11 mouse cellular contexts compared by ENCODE assay signal in the genomic region with DNA sequence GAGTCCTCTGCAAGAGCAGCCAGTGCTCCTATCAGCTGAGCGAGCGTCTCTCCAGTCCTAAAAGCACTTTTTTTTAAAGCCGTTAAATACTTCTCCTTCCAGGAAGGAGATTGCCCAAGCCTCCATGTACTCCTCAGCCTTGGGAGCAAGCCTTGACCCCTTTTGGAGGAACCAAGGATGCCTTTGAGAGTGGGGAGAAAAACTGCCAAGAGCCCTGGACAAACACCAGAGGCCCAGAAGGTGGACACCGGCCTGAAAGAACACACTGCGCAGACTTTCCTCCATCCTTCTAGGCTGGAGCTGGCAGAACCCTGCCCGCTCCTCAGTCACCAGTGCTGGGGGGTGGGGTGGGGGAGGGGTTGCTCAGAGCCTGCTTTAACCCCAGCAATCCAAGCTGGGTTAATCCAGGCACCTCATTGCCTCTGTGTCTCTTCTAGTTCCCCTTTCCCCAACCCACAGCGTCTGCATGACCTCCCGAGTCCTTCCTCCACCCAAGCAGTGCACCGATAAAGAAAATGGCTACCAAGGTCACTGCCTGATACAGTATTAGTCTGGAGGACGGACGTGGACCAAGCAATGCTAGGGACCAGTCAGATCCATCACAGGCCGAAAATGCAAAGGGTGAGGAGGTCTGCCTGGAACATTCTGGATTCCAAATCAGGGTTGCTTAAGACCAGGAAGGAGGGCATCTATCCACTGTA. TPM values are rescaled to one million over a fixed set of nuclear protein-coding genes. Genes with fewer than 3 reads are reported as not detected.
DNase-seq lines count a peak whose midpoint lies in the region; ATAC-seq and TF ChIP-seq lines count a peak whose summit lies in the region.
"Had no signal": no experiment of that assay in that cellular context is flagged by ENCODE, and none has a peak within 500 bp of the region (broad histone marks: within the 10 kb centered on the region; RNA-seq: fewer than 3 reads in every experiment).

No protein-coding gene starts in this region.

- no peak overlapping the region; the same call in 1 of the 2 replicates for H3K27ac ChIP-seq in liver, embryonic 16.5 days (ENCODE audit: low read length)
- no peak overlapping the region for H3K27ac ChIP-seq in liver, embryonic 11.5 days (ENCODE audit: low read depth, low read length)
- peak overlapping the region; percentile 59 for H3K27ac ChIP-seq in heart, embryonic 13.5 days (replicated peaks)
- no peak overlapping the region for H3K27ac ChIP-seq in midbrain, postnatal 0 days (ENCODE audit: low read depth, low read length)
- no peak overlapping the region for H3K27ac ChIP-seq in hindbrain, embryonic 12.5 days
- H3K27ac ChIP-seq: midbrain, embryonic 12.5 days had no signal

- 0 out of 2 replicates have a peak, but pooled peaks have one; percentile 12 for ATAC-seq in liver, embryonic 16.5 days (ENCODE audit: low read depth)
- ATAC-seq in liver, embryonic 11.5 days (replicated peaks; ENCODE audit: low FRiP score) = no peak
- no peak for ATAC-seq in heart, embryonic 13.5 days (ENCODE audit: extremely low read depth, insufficient number of reproducible peaks, low FRiP score, low TSS enrichment)
- peak; percentile 95 for ATAC-seq in megakaryocyte, adult 5-6 weeks (ENCODE audit: poor library complexity, severe bottlenecking)
- no peak for ATAC-seq in midbrain, postnatal 0 days (ENCODE audit: low FRiP score)
- no peak for ATAC-seq in hindbrain, embryonic 12.5 days (ENCODE audit: low FRiP score)

- TF ChIP-seq CTCF in midbrain, postnatal 0 days (IDR thresholded peaks at IDR 0.05) = no peak

- H3K4me3 ChIP-seq in liver, embryonic 16.5 days (ENCODE audit: low read depth, low read length) = no peak overlapping the region
- no peak overlapping the region for H3K4me3 ChIP-seq in liver, embryonic 11.5 days (ENCODE audit: low read depth, low read length)
- H3K4me3 ChIP-seq in heart, embryonic 13.5 days = no peak overlapping the region
- H3K4me3 ChIP-seq in midbrain, postnatal 0 days (ENCODE audit: low read depth, low read length) = no peak overlapping the region
- H3K4me3 ChIP-seq in hindbrain, embryonic 12.5 days = no peak overlapping the region
- H3K4me3 ChIP-seq: erythroblast, embryonic 14.5 days; midbrain, embryonic 12.5 days had no signal

- no peaks in the 10 kb centered on the region for H3K9me3 ChIP-seq in liver, embryonic 16.5 days (replicated peaks; ENCODE audit: control insufficient read depth, low read length)
- no peaks in the 10 kb centered on the region for H3K9me3 ChIP-seq in liver, embryonic 11.5 days (ENCODE audit: control insufficient read depth, low read length)
- no peaks in the 10 kb centered on the region for H3K9me3 ChIP-seq in heart, embryonic 13.5 days
- no peaks in the 10 kb centered on the region for H3K9me3 ChIP-seq in midbrain, postnatal 0 days (ENCODE audit: low read length)
- no peaks in the 10 kb centered on the region for H3K9me3 ChIP-seq in hindbrain, embryonic 12.5 days (replicated peaks)
- H3K9me3 ChIP-seq: midbrain, embryonic 12.5 days had no signal

- WGBS in liver, embryonic 16.5 days (ENCODE audit: insufficient replicate concordance) = 41% methylated on average over 12 of the region's 12 CpGs
- 61% methylated on average over 12 of the region's 12 CpGs for WGBS in liver, embryonic 11.5 days
- 71% methylated on average over 12 of the region's 12 CpGs for WGBS in heart, embryonic 13.5 days
- WGBS in midbrain, postnatal 0 days = 88% methylated on average over 12 of the region's 12 CpGs
- 92% methylated on average over 12 of the region's 12 CpGs for WGBS in hindbrain, embryonic 12.5 days

- H3K36me3 ChIP-seq in liver, embryonic 16.5 days (ENCODE audit: control insufficient read depth, insufficient read depth) = no peaks in the 10 kb centered on the region
- peaks cover 11% of the 10 kb centered on the region; the same call in 1 of the 2 replicates for H3K36me3 ChIP-seq in liver, embryonic 11.5 days (ENCODE audit: control insufficient read depth, insufficient read depth, low read length)
- H3K36me3 ChIP-seq in heart, embryonic 13.5 days = peaks cover 72% of the 10 kb centered on the region
- H3K36me3 ChIP-seq in midbrain, postnatal 0 days (ENCODE audit: insufficient read depth, low read length) = peaks cover 23% of the 10 kb centered on the region
- peaks cover 30% of the 10 kb centered on the region for H3K36me3 ChIP-seq in hindbrain, embryonic 12.5 days

- no peak overlapping the region for H3K9ac ChIP-seq in liver, embryonic 16.5 days (ENCODE audit: low read depth, low read length)
- no peak overlapping the region for H3K9ac ChIP-seq in liver, embryonic 11.5 days (ENCODE audit: low read depth, low read length)
- H3K9ac ChIP-seq in heart, embryonic 13.5 days = 0 out of 2 replicates have a peak overlapping the region, but pooled peaks have one; percentile 14
- no peak overlapping the region for H3K9ac ChIP-seq in midbrain, postnatal 0 days (replicated peaks; ENCODE audit: low read length, poor library complexity, severe bottlenecking)
- no peak overlapping the region for H3K9ac ChIP-seq in hindbrain, embryonic 12.5 days
- H3K9ac ChIP-seq: midbrain, embryonic 12.5 days had no signal

- no peak overlapping the region for H3K4me2 ChIP-seq in liver, embryonic 16.5 days (ENCODE audit: low read depth, low read length)
- no peak overlapping the region for H3K4me2 ChIP-seq in liver, embryonic 11.5 days
- H3K4me2 ChIP-seq in heart, embryonic 13.5 days = no peak overlapping the region
- no peak overlapping the region for H3K4me2 ChIP-seq in midbrain, postnatal 0 days (ENCODE audit: low read depth, low read length, poor library complexity, severe bottlenecking)
- H3K4me2 ChIP-seq in hindbrain, embryonic 12.5 days (replicated peaks) = no peak overlapping the region
- H3K4me2 ChIP-seq: midbrain, embryonic 12.5 days had no signal

- peaks cover 11% of the 10 kb centered on the region; the same call in 1 of the 2 replicates for H3K4me1 ChIP-seq in liver, embryonic 16.5 days (ENCODE audit: control insufficient read depth, low read depth, low read length)
- H3K4me1 ChIP-seq in liver, embryonic 11.5 days (replicated peaks; ENCODE audit: control insufficient read depth, insufficient read depth, low read length) = no peaks in the 10 kb centered on the region; the same call in 1 of the 2 replicates
- H3K4me1 ChIP-seq in heart, embryonic 13.5 days = peaks cover 56% of the 10 kb centered on the region
- no peaks in the 10 kb centered on the region for H3K4me1 ChIP-seq in midbrain, postnatal 0 days (ENCODE audit: insufficient read depth, low read length)
- peaks cover 14% of the 10 kb centered on the region for H3K4me1 ChIP-seq in hindbrain, embryonic 12.5 days
- H3K4me1 ChIP-seq: midbrain, embryonic 12.5 days had no signal

- no peak for DNase-seq in liver, embryonic 11.5 days (ENCODE audit: low spot score)
- peak; percentile 59 for DNase-seq in brain, adult 2 months (ENCODE audit: low read depth, low spot score)
- no peak for DNase-seq in kidney, postnatal 25 days
- DNase-seq in midbrain, postnatal 0 days (ENCODE audit: low spot score) = no peak
- DNase-seq: kidney, postnatal 36 days had no signal

- no peaks in the 10 kb centered on the region for H3K27me3 ChIP-seq in liver, embryonic 16.5 days (ENCODE audit: control insufficient read depth, insufficient read depth, low read depth, low read length)
- no peaks in the 10 kb centered on the region for H3K27me3 ChIP-seq in liver, embryonic 11.5 days (replicated peaks; ENCODE audit: control insufficient read depth, insufficient read depth, low read length)
- H3K27me3 ChIP-seq in heart, embryonic 13.5 days (replicated peaks) = no peaks in the 10 kb centered on the region
- no peaks in the 10 kb centered on the region for H3K27me3 ChIP-seq in midbrain, postnatal 0 days (ENCODE audit: insufficient read depth, low read length)
- H3K27me3 ChIP-seq in hindbrain, embryonic 12.5 days = no peaks in the 10 kb centered on the region
- H3K27me3 ChIP-seq: midbrain, embryonic 12.5 days had no signal

RNA-seq across cellular contexts. Expression of gene Plekhm2, which starts 8.6 kb away (rescaled TPM):
- 1.0 and 1.5 TPM in 2 replicates for polyA plus RNA-seq in liver, embryonic 16.5 days (2015; fragmentation: Nextera tagmentation; extraction: Ambion mirVana)
- 2.1 and 3.4 TPM in 2 replicates for polyA plus RNA-seq in liver, embryonic 11.5 days (2014; fragmentation: Nextera tagmentation; extraction: Ambion mirVana)
- polyA plus RNA-seq in heart, embryonic 13.5 days (2015; fragmentation: Nextera tagmentation; extraction: Ambion mirVana) = 4.9 and 5.1 TPM in 2 replicates
- total RNA-seq in megakaryocyte, adult 5-6 weeks (2015) = 11.1 and 14.9 TPM in 2 replicates
- 10.4 and 11.1 TPM in 2 replicates for total RNA-seq in megakaryocyte, adult 5-6 weeks (2017)
- total RNA-seq in midbrain, postnatal 0 days (2014; rRNA removed) = 40.0 and 41.7 TPM in 2 replicates
- polyA plus RNA-seq in midbrain, postnatal 0 days (2015; fragmentation: Nextera tagmentation; extraction: Ambion mirVana) = 6.7 and 6.9 TPM in 2 replicates
- polyA plus RNA-seq in hindbrain, embryonic 12.5 days (2016; fragmentation: Nextera tagmentation; extraction: Ambion mirVana) = 6.3 and 7.6 TPM in 2 replicates

RNA-seq across cellular contexts. Expression of gene Rsc1a1, which starts 29.3 kb away (rescaled TPM):
- not detected in 2 replicates for polyA plus RNA-seq in liver, embryonic 16.5 days (2015; fragmentation: Nextera tagmentation; extraction: Ambion mirVana)
- polyA plus RNA-seq in liver, embryonic 11.5 days (2014; fragmentation: Nextera tagmentation; extraction: Ambion mirVana) = 2.7 TPM in 1 of 2 replicates, not detected in the other
- polyA plus RNA-seq in heart, embryonic 13.5 days (2015; fragmentation: Nextera tagmentation; extraction: Ambion mirVana) = 0.43 and 0.96 TPM in 2 replicates
- total RNA-seq in megakaryocyte, adult 5-6 weeks (2015) = 26.8 and 33.7 TPM in 2 replicates
- 9.5 and 16.2 TPM in 2 replicates for total RNA-seq in megakaryocyte, adult 5-6 weeks (2017)
- total RNA-seq in midbrain, postnatal 0 days (2014; rRNA removed) = 2.7 and 12.7 TPM in 2 replicates
- polyA plus RNA-seq in midbrain, postnatal 0 days (2015; fragmentation: Nextera tagmentation; extraction: Ambion mirVana) = not detected in 2 replicates
- polyA plus RNA-seq in hindbrain, embryonic 12.5 days (2016; fragmentation: Nextera tagmentation; extraction: Ambion mirVana) = 0.43 TPM in 1 of 2 replicates, not detected in the other
- polyA plus RNA-seq: midbrain, embryonic 12.5 days had no signal

RNA-seq across cellular contexts. Expression of gene Slc25a34, which starts 32.4 kb away (rescaled TPM):
- 0.08 and 0.14 TPM in 2 replicates for polyA plus RNA-seq in liver, embryonic 16.5 days (2015; fragmentation: Nextera tagmentation; extraction: Ambion mirVana)
- polyA plus RNA-seq in liver, embryonic 11.5 days (2014; fragmentation: Nextera tagmentation; extraction: Ambion mirVana) = not detected in 2 replicates
- polyA plus RNA-seq in heart, embryonic 13.5 days (2015; fragmentation: Nextera tagmentation; extraction: Ambion mirVana) = 0.37 and 0.49 TPM in 2 replicates
- not detected in 2 replicates for total RNA-seq in megakaryocyte, adult 5-6 weeks (2015)
- not detected in 2 replicates for total RNA-seq in megakaryocyte, adult 5-6 weeks (2017)
- 7.4 and 10.6 TPM in 2 replicates for total RNA-seq in midbrain, postnatal 0 days (2014; rRNA removed)
- 2.0 and 2.1 TPM in 2 replicates for polyA plus RNA-seq in midbrain, postnatal 0 days (2015; fragmentation: Nextera tagmentation; extraction: Ambion mirVana)
- not detected in 2 replicates for polyA plus RNA-seq in hindbrain, embryonic 12.5 days (2016; fragmentation: Nextera tagmentation; extraction: Ambion mirVana)
- polyA plus RNA-seq: erythroblast, embryonic 14.5 days had no signal

RNA-seq across cellular contexts. Expression of gene Tmem82, which starts 37.6 kb away (rescaled TPM):
- 4.5 and 5.3 TPM in 2 replicates for polyA plus RNA-seq in liver, embryonic 16.5 days (2015; fragmentation: Nextera tagmentation; extraction: Ambion mirVana)
- polyA plus RNA-seq in liver, embryonic 11.5 days (2014; fragmentation: Nextera tagmentation; extraction: Ambion mirVana) = 3.3 and 3.7 TPM in 2 replicates
- polyA plus RNA-seq in heart, embryonic 13.5 days (2015; fragmentation: Nextera tagmentation; extraction: Ambion mirVana) = 0.44 and 0.62 TPM in 2 replicates
- total RNA-seq in megakaryocyte, adult 5-6 weeks (2015) = 0.16 TPM in 1 of 2 replicates, not detected in the other
- total RNA-seq in megakaryocyte, adult 5-6 weeks (2017) = 0.26 TPM in 1 of 2 replicates, not detected in the other
- total RNA-seq in midbrain, postnatal 0 days (2014; rRNA removed) = 0.33 and 1.4 TPM in 2 replicates
- 0.68 and 0.85 TPM in 2 replicates for polyA plus RNA-seq in midbrain, postnatal 0 days (2015; fragmentation: Nextera tagmentation; extraction: Ambion mirVana)
- 0.29 and 0.50 TPM in 2 replicates for polyA plus RNA-seq in hindbrain, embryonic 12.5 days (2016; fragmentation: Nextera tagmentation; extraction: Ambion mirVana)

RNA-seq across cellular contexts. Expression of gene Fblim1, which starts 50.2 kb away (rescaled TPM):
- 1.5 and 2.3 TPM in 2 replicates for polyA plus RNA-seq in liver, embryonic 16.5 days (2015; fragmentation: Nextera tagmentation; extraction: Ambion mirVana)
- 15.4 and 17.0 TPM in 2 replicates for polyA plus RNA-seq in liver, embryonic 11.5 days (2014; fragmentation: Nextera tagmentation; extraction: Ambion mirVana)
- polyA plus RNA-seq in heart, embryonic 13.5 days (2015; fragmentation: Nextera tagmentation; extraction: Ambion mirVana) = 55.3 and 55.9 TPM in 2 replicates
- not detected in 2 replicates for total RNA-seq in megakaryocyte, adult 5-6 weeks (2015)
- total RNA-seq in megakaryocyte, adult 5-6 weeks (2017) = not detected in 2 replicates
- total RNA-seq in midbrain, postnatal 0 days (2014; rRNA removed) = 24.0 and 26.2 TPM in 2 replicates
- 23.1 and 24.1 TPM in 2 replicates for polyA plus RNA-seq in midbrain, postnatal 0 days (2015; fragmentation: Nextera tagmentation; extraction: Ambion mirVana)
- 49.1 and 57.9 TPM in 2 replicates for polyA plus RNA-seq in hindbrain, embryonic 12.5 days (2016; fragmentation: Nextera tagmentation; extraction: Ambion mirVana)

Comparison
In these comparisons a context has a peak if more than half of its experiments do, and no peak if none do; other contexts are left out.
1. ATAC-seq: peak in liver, embryonic 16.5 days (single experiment) and megakaryocyte, adult 5-6 weeks (single experiment); none in liver, embryonic 11.5 days (single experiment), heart, embryonic 13.5 days (single experiment), midbrain, postnatal 0 days (single experiment) and hindbrain, embryonic 12.5 days (single experiment).